Mouse (Mus musculus) heart, postnatal 0 days (tissue): ENCODE data around the gene Gm45208.

Source experiments
- CTCF ChIP-seq: IDR thresholded peaks from 2 replicates; pipeline ENCODE4 v1.5.1; 2016; ENCODE audit warnings: antibody characterized with exemption, control low read depth, low read depth
- EP300 ChIP-seq: IDR thresholded peaks from 2 replicates; pipeline ENCODE4 v1.6.1; 2016; ENCODE audit warnings: antibody characterized with exemption, low read depth

GRCm38 (mm10) chrX:7745429-7745828, 23.4 kb downstream of the Gm45208 start:
- TF ChIP-seq CTCF (no peak), EP300 (no peak)
